8 mouse cellular contexts compared by ENCODE assay signal in the genomic region with DNA sequence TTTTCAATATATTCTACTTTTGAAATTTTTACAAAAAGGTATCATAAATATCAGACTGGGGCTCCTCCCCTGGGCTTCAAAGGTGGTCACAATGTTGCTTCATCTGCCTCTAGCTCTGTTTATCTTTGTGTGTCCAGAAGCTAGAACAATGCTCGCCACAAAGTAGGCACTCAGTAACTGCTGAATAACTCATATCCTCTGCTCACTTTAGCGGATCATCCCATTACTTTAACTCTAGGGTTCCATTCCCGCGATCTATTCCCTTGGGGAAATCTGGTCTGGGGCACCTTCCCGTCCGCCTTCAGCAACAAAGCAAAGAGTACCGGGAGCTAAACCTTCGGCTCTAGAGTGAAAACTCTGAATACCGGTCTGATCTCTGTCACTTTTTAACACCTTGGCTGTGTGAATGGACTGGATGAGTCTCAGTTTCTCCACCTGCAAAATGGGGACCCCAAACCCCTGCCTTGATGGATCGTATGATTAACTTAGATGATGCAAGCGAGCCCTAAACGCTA. TPM values are rescaled to one million over a fixed set of nuclear protein-coding genes. Genes with fewer than 3 reads are reported as not detected.
DNase-seq lines count a peak whose midpoint lies in the region; ATAC-seq and TF ChIP-seq lines count a peak whose summit lies in the region.

No protein-coding gene starts in this region.

- H3K9ac ChIP-seq in lung, embryonic 15.5 days, result peak overlapping the region; percentile 69
- peak overlapping the region; percentile 77 for H3K9ac ChIP-seq in limb, embryonic 15.5 days
- H3K9ac ChIP-seq in stomach, embryonic 15.5 days, result peak overlapping the region; percentile 78

- peak overlapping the region; percentile 69 for H3K4me3 ChIP-seq in lung, embryonic 15.5 days
- H3K4me3 ChIP-seq in embryonic fibroblast, embryonic 13.5 days (ENCODE audit: insufficient read depth, low read length), result peak overlapping the region; percentile 74
- peak overlapping the region; percentile 80 for H3K4me3 ChIP-seq in limb, embryonic 15.5 days
- H3K4me3 ChIP-seq in stomach, embryonic 15.5 days (replicated peaks), result peak overlapping the region; percentile 83

- H3K9me3 ChIP-seq in lung, embryonic 15.5 days, result no peaks in the 10 kb centered on the region
- H3K9me3 ChIP-seq in limb, embryonic 15.5 days, result no peaks in the 10 kb centered on the region
- no peaks in the 10 kb centered on the region for H3K9me3 ChIP-seq in stomach, embryonic 15.5 days

- peak overlapping the region; percentile 66 for H3K4me2 ChIP-seq in lung, embryonic 15.5 days
- peak overlapping the region; percentile 57 for H3K4me2 ChIP-seq in limb, embryonic 15.5 days
- peak overlapping the region; percentile 70 for H3K4me2 ChIP-seq in stomach, embryonic 15.5 days

- ATAC-seq in lung, embryonic 15.5 days (ENCODE audit: borderline replicate concordance, extremely low read depth, low FRiP score, low TSS enrichment), result no peak
- no peak for ATAC-seq in limb, embryonic 15.5 days (ENCODE audit: insufficient number of reproducible peaks, low FRiP score, low TSS enrichment, low read depth)
- no peak for ATAC-seq in stomach, embryonic 15.5 days (ENCODE audit: insufficient read depth, low FRiP score, low read depth)

- H3K27me3 ChIP-seq in lung, embryonic 15.5 days, result no peaks in the 10 kb centered on the region
- no peaks in the 10 kb centered on the region for H3K27me3 ChIP-seq in limb, embryonic 15.5 days
- no peaks in the 10 kb centered on the region for H3K27me3 ChIP-seq in stomach, embryonic 15.5 days (replicated peaks)

- H3K4me1 ChIP-seq in lung, embryonic 15.5 days, result peaks cover 12% of the 10 kb centered on the region
- no peaks in the 10 kb centered on the region for H3K4me1 ChIP-seq in embryonic fibroblast, embryonic 13.5 days (ENCODE audit: control insufficient read depth, insufficient read depth, low read length)
- H3K4me1 ChIP-seq in limb, embryonic 15.5 days, result peaks cover 13% of the 10 kb centered on the region
- peaks cover 12% of the 10 kb centered on the region for H3K4me1 ChIP-seq in stomach, embryonic 15.5 days

- no peak for TF ChIP-seq CTCF in embryonic fibroblast, embryonic 13.5 days (IDR thresholded peaks at IDR 0.05; ENCODE audit: borderline replicate concordance, insufficient read depth, low read length)

- H3K27ac ChIP-seq in lung, embryonic 15.5 days, result peak overlapping the region; percentile 95
- H3K27ac ChIP-seq in embryonic fibroblast, embryonic 13.5 days (ENCODE audit: insufficient read depth, low read length), result peak overlapping the region; percentile 30
- peak overlapping the region; percentile 96 for H3K27ac ChIP-seq in limb, embryonic 15.5 days
- peak overlapping the region; percentile 98 for H3K27ac ChIP-seq in stomach, embryonic 15.5 days

- peaks cover 35% of the 10 kb centered on the region for H3K36me3 ChIP-seq in lung, embryonic 15.5 days
- peaks cover 34% of the 10 kb centered on the region for H3K36me3 ChIP-seq in limb, embryonic 15.5 days
- H3K36me3 ChIP-seq in stomach, embryonic 15.5 days, result peaks cover 28% of the 10 kb centered on the region

- TF ChIP-seq POLR2A in embryonic fibroblast, embryonic 13.5 days (IDR thresholded peaks at IDR 0.05; ENCODE audit: low read depth, low read length), result no peak

- WGBS in lung, embryonic 15.5 days, result under 1% methylated on average over 12 of the region's 12 CpGs
- under 1% methylated on average over 12 of the region's 12 CpGs for WGBS in limb, embryonic 15.5 days
- WGBS in stomach, embryonic 15.5 days, result under 1% methylated on average over 12 of the region's 12 CpGs

- DNase-seq in lung, postnatal 10 days, result no peak
- DNase-seq in adrenal gland, adult 8-10 months, result no peak
- DNase-seq in right cerebral cortex, postnatal 36 days (ENCODE audit: low spot score in 2 of 2), result no peak
- DNase-seq in urinary bladder, adult 2 months (ENCODE audit: low spot score), result no peak

RNA-seq across cellular contexts. Expression of a gene that starts 0.8 kb away (rescaled TPM):
- polyA plus RNA-seq in lung, embryonic 15.5 days (2015; fragmentation: Nextera tagmentation; extraction: Ambion mirVana), result 39.3 and 40.0 TPM in 2 replicates
- polyA plus RNA-seq in embryonic fibroblast, embryonic 13.5 days (2011; ENCODE audit: insufficient read length, low read depth, missing spikeins), result 65.8 and 71.9 TPM in 2 replicates
- polyA plus RNA-seq in limb, embryonic 15.5 days (2015; fragmentation: Nextera tagmentation; extraction: Ambion mirVana), result 30.2 and 35.0 TPM in 2 replicates
- polyA plus RNA-seq in stomach, embryonic 15.5 days (2015; fragmentation: Nextera tagmentation; extraction: Ambion mirVana), result 30.8 and 35.3 TPM in 2 replicates
- 10 to 100 TPM; 39.7 to 56.1 (median 49.7) TPM for total RNA-seq in adrenal gland, adult 8-10 months (2022)
- 38.2 and 38.6 TPM in 2 replicates for polyA plus RNA-seq in urinary bladder, adult 2 months (2012; rRNA removed)

RNA-seq across cellular contexts. Expression of a gene that starts 44.3 kb away (rescaled TPM):
- 8.1 and 9.1 TPM in 2 replicates for polyA plus RNA-seq in lung, embryonic 15.5 days (2015; fragmentation: Nextera tagmentation; extraction: Ambion mirVana)
- polyA plus RNA-seq in embryonic fibroblast, embryonic 13.5 days (2011; ENCODE audit: insufficient read length, low read depth, missing spikeins), result 21.5 and 30.7 TPM in 2 replicates
- polyA plus RNA-seq in limb, embryonic 15.5 days (2015; fragmentation: Nextera tagmentation; extraction: Ambion mirVana), result 6.3 and 9.6 TPM in 2 replicates
- 6.4 and 8.0 TPM in 2 replicates for polyA plus RNA-seq in stomach, embryonic 15.5 days (2015; fragmentation: Nextera tagmentation; extraction: Ambion mirVana)
- 10 to 100 TPM; 30.4 to 40.3 (median 35.3) TPM for total RNA-seq in adrenal gland, adult 8-10 months (2022)
- polyA plus RNA-seq in urinary bladder, adult 2 months (2012; rRNA removed), result 22.8 and 27.2 TPM in 2 replicates

Comparison
In these comparisons a context has a peak if more than half of its experiments do, and no peak if none do; other contexts are left out.
1. H3K27ac ChIP-seq: peak in every context shown above with its lines; median percentile 98 in stomach, embryonic 15.5 days; 96 in limb, embryonic 15.5 days; 95 in lung, embryonic 15.5 days; 30 in embryonic fibroblast, embryonic 13.5 days.